Mouse (Mus musculus) limb, embryonic 13.5 days (tissue): ENCODE measurements around the gene Apod. TPM values are rescaled to one million over a fixed set of nuclear protein-coding genes. Genes with fewer than 3 reads are reported as not detected.
"Not testable (repeated sequence)": the region's sequence is repeated elsewhere in the genome, so short reads cannot be mapped to it uniquely, and the experiment has no call there.

ENCODE experiments used
- ATAC-seq: fragments of 200-750 bp; cut with Nextera tagmentation; 2 replicates; pipeline ENCODE4 v1.8.0; 2017; ENCODE audit warnings: low read depth, moderate number of reproducible peaks, moderate TSS enrichment; ENCODE audit not compliant: low FRiP score
- H3K27ac ChIP-seq: fragments of 300-500 bp; sonication (generic); 2 replicates; pipeline ENCODE4 v1.5.1; 2015; ENCODE audit warnings: inconsistent platforms, mild to moderate bottlenecking, moderate library complexity
- H3K27me3 ChIP-seq: fragments of 300-500 bp; sonication (generic); 2 replicates; pipeline ENCODE4 v1.6.1; 2015; ENCODE audit warnings: mild to moderate bottlenecking, inconsistent platforms
- H3K36me3 ChIP-seq: fragments of 300-500 bp; sonication (generic); 2 replicates; pipeline ENCODE4 v1.6.1; 2015; ENCODE audit warnings: inconsistent platforms, mild to moderate bottlenecking, moderate library complexity
- H3K4me1 ChIP-seq: fragments of 300-500 bp; sonication (generic); 2 replicates; pipeline ENCODE4 v1.6.1; 2015; ENCODE audit warnings: inconsistent platforms
- H3K4me2 ChIP-seq: fragments of 300-500 bp; sonication (generic); replicated peaks from 2 replicates; pipeline ENCODE4 v1.6.1; 2015; ENCODE audit warnings: inconsistent platforms, mild to moderate bottlenecking, moderate library complexity
- H3K4me3 ChIP-seq: fragments of 300-500 bp; sonication (generic); 2 replicates; pipeline ENCODE4 v1.5.1; 2015; ENCODE audit warnings: moderate library complexity, mild to moderate bottlenecking, inconsistent platforms
- H3K9ac ChIP-seq: fragments of 300-500 bp; sonication (generic); 2 replicates; pipeline ENCODE4 v1.6.1; 2015; ENCODE audit warnings: mild to moderate bottlenecking, inconsistent platforms
- H3K9me3 ChIP-seq: fragments of 300-500 bp; sonication (generic); 2 replicates; pipeline ENCODE4 v1.6.1; 2016; ENCODE audit warnings: inconsistent platforms
- WGBS: fragments of 180-500 bp; shearing (Covaris S2); methylation state at CpG from one replicate; pipeline ENCODE4 v1.1.7; 2015; 5-methylcytosine and 5-hydroxymethylcytosine counted together
- polyA plus RNA-seq: library from polyadenylated mRNA; unstranded; fragments of >200 nt; fragmentation: Nextera tagmentation; extraction: Ambion mirVana; gene quantifications from 2 replicates; pipeline ENCODE4 v1.2.1, GENCODE M21; 2015

The Apod gene
- polyA plus RNA-seq, 1 experiment from 2014 or later, result 36.0 TPM

- H3K27me3 ChIP-seq, ATAC-seq, H3K4me3 ChIP-seq, H3K4me2 ChIP-seq, H3K9me3 ChIP-seq, H3K9ac ChIP-seq, H3K36me3 ChIP-seq, H3K27ac ChIP-seq: not testable (repeated sequence)
- WGBS, result 74% methylated on average over 3 of the region's 3 CpGs
- peaks cover 37% of the 10 kb centered on the region for H3K4me1 ChIP-seq
Observed at GRCm38 (mm10) chr16:31319723-31320122, 5.1 kb upstream of the Apod start.

GRCm38 (mm10) chr16:31319316-31319715 is 4.7 kb upstream of the Apod start:
- H3K4me2 ChIP-seq, result no peak overlapping the region
- 68% methylated on average over 4 of the region's 4 CpGs for WGBS
- H3K4me3 ChIP-seq, result no peak overlapping the region
- H3K27ac ChIP-seq, result no peak overlapping the region
- H3K36me3 ChIP-seq, result no peaks in the 10 kb centered on the region
- peaks cover 41% of the 10 kb centered on the region for H3K4me1 ChIP-seq
- H3K27me3 ChIP-seq, result no peaks in the 10 kb centered on the region
- H3K9ac ChIP-seq, result no peak overlapping the region
- no peaks in the 10 kb centered on the region for H3K9me3 ChIP-seq
- ATAC-seq, result no peak

GRCm38 (mm10) chr16:31318418-31318817 is 3.8 kb upstream of the Apod start:
- 61% methylated on average over 2 of the region's 2 CpGs for WGBS
- Histone ChIP-seq H3K27ac (no peak overlapping the region), H3K4me3 (no peak overlapping the region)

GRCm38 (mm10) chr16:31316246-31317143 is 1.9 kb upstream of the Apod start:
- not testable (repeated sequence) for H3K4me2 ChIP-seq, H3K36me3 ChIP-seq, H3K9me3 ChIP-seq, H3K9ac ChIP-seq, H3K4me3 ChIP-seq, H3K27me3 ChIP-seq
- ATAC-seq, result peak; percentile 33; the same call in 1 of the 2 replicates
- H3K4me1 ChIP-seq, result peaks cover 50% of the 10 kb centered on the region
- H3K27ac ChIP-seq, result peak overlapping the region; percentile 74; the same call in 1 of the 2 replicates
- 37% methylated on average over 12 of the region's 12 CpGs for WGBS

More at GRCm38 (mm10) chr16:31318418-31318817, 3.8 kb upstream of the Apod start:
- Histone ChIP-seq H3K4me2 (no peak overlapping the region), H3K27me3 (no peaks in the 10 kb centered on the region), H3K4me1 (peaks cover 50% of the 10 kb centered on the region), H3K36me3 (no peaks in the 10 kb centered on the region), H3K9me3 (no peaks in the 10 kb centered on the region), H3K9ac (no peak overlapping the region)
- ATAC-seq, result no peak

GRCm38 (mm10) chr16:31315294-31315693 is 686 bp upstream of the Apod start:
- Histone ChIP-seq H3K27me3 (no peaks in the 10 kb centered on the region), H3K9me3 (no peaks in the 10 kb centered on the region), H3K4me3 (no peak overlapping the region), H3K36me3 (no peaks in the 10 kb centered on the region), H3K27ac (peak overlapping the region; percentile 74), H3K9ac (no peak overlapping the region), H3K4me1 (peaks cover 50% of the 10 kb centered on the region), H3K4me2 (0 out of 2 replicates have a peak overlapping the region, but pooled peaks have one; percentile 25)
- ATAC-seq, result no peak
- WGBS, result 76% methylated on average over 4 of the region's 4 CpGs

GRCm38 (mm10) chr16:31313611-31314010 is 997 bp downstream of the Apod start:
- ATAC-seq, result no peak
- Histone ChIP-seq H3K27ac (peak overlapping the region; percentile 75; the same call in 1 of the 2 replicates), H3K9ac (no peak overlapping the region), H3K4me3 (no peak overlapping the region), H3K4me1 (peaks cover 47% of the 10 kb centered on the region), H3K36me3 (no peaks in the 10 kb centered on the region), H3K4me2 (peak overlapping the region; percentile 41), H3K27me3 (no peaks in the 10 kb centered on the region), H3K9me3 (no peaks in the 10 kb centered on the region)
- WGBS, result 14% methylated on average over 2 of the region's 2 CpGs

- H3K9me3 ChIP-seq, result no peaks in the 10 kb centered on the region
- H3K9ac ChIP-seq, result no peak overlapping the region
- 82% methylated on average over 3 of the region's 3 CpGs for WGBS
- no peaks in the 10 kb centered on the region for H3K36me3 ChIP-seq
- H3K4me1 ChIP-seq, result peaks cover 38% of the 10 kb centered on the region
- no peak overlapping the region for H3K4me3 ChIP-seq
- H3K27ac ChIP-seq, result no peak overlapping the region
- ATAC-seq, result no peak
- H3K27me3 ChIP-seq, result no peaks in the 10 kb centered on the region
- H3K4me2 ChIP-seq, result no peak overlapping the region
Observed at GRCm38 (mm10) chr16:31312296-31312695, 2.3 kb downstream of the Apod start.

- 74% methylated on average over 5 of the region's 5 CpGs for WGBS
- Histone ChIP-seq H3K27ac (no peak overlapping the region), H3K9ac (no peak overlapping the region), H3K4me3 (no peak overlapping the region), H3K4me2 (no peak overlapping the region), H3K36me3 (no peaks in the 10 kb centered on the region), H3K4me1 (peaks cover 6% of the 10 kb centered on the region), H3K9me3 (no peaks in the 10 kb centered on the region), H3K27me3 (no peaks in the 10 kb centered on the region)
- ATAC-seq, result no peak
Observed at GRCm38 (mm10) chr16:31305199-31305919, 9.2 kb downstream of the Apod start.

- Histone ChIP-seq H3K27ac (no peak overlapping the region), H3K9ac (no peak overlapping the region), H3K4me3 (no peak overlapping the region), H3K27me3 (no peaks in the 10 kb centered on the region), H3K36me3 (no peaks in the 10 kb centered on the region), H3K4me2 (no peak overlapping the region), H3K9me3 (no peaks in the 10 kb centered on the region), H3K4me1 (peaks cover 18% of the 10 kb centered on the region)
- ATAC-seq, result no peak
- 70% methylated on average over 10 of the region's 10 CpGs for WGBS
Observed at GRCm38 (mm10) chr16:31303276-31303675, 11.3 kb downstream of the Apod start.

GRCm38 (mm10) chr16:31300883-31301532 is 13.6 kb downstream of the Apod start:
- ATAC-seq, result no peak
- Histone ChIP-seq H3K4me2 (no peak overlapping the region), H3K36me3 (no peaks in the 10 kb centered on the region), H3K27me3 (no peaks in the 10 kb centered on the region), H3K9ac (no peak overlapping the region), H3K4me1 (peaks cover 18% of the 10 kb centered on the region), H3K27ac (no peak overlapping the region), H3K4me3 (no peak overlapping the region), H3K9me3 (no peaks in the 10 kb centered on the region)
- WGBS, result 85% methylated on average over 6 of the region's 6 CpGs

GRCm38 (mm10) chr16:31300467-31300866 is 14.1 kb downstream of the Apod start:
- Histone ChIP-seq H3K27me3 (no peaks in the 10 kb centered on the region), H3K9ac (no peak overlapping the region), H3K4me3 (no peak overlapping the region), H3K9me3 (no peaks in the 10 kb centered on the region), H3K36me3 (no peaks in the 10 kb centered on the region), H3K4me1 (peaks cover 18% of the 10 kb centered on the region), H3K4me2 (no peak overlapping the region), H3K27ac (no peak overlapping the region)
- ATAC-seq, result no peak
- 32% methylated on average over 7 of the region's 7 CpGs for WGBS

- Histone ChIP-seq H3K36me3 (no peaks in the 10 kb centered on the region), H3K9me3 (no peaks in the 10 kb centered on the region), H3K27ac (no peak overlapping the region), H3K27me3 (no peaks in the 10 kb centered on the region), H3K4me1 (peaks cover 18% of the 10 kb centered on the region), H3K4me3 (no peak overlapping the region), H3K4me2 (no peak overlapping the region), H3K9ac (no peak overlapping the region)
- WGBS, result 36% methylated on average over 3 of the region's 3 CpGs
- no peak for ATAC-seq
Observed at GRCm38 (mm10) chr16:31299960-31300353, 14.7 kb downstream of the Apod start.
